Mouse (Mus musculus): Measurements from ENCODE around the gene Cyp46a1. TPM values are rescaled to one million over a fixed set of nuclear protein-coding genes. Genes with fewer than 3 reads are reported as not detected.

The Cyp46a1 gene
- polyA plus RNA-seq, 1 experiment, result 465 TPM

- no peak overlapping the region for H3K4me3 ChIP-seq (ENCODE audit: insufficient read depth, low read length)
- no peak overlapping the region for H3K27ac ChIP-seq (ENCODE audit: insufficient read depth, low read length)
- H3K4me1 ChIP-seq (ENCODE audit: control insufficient read depth, insufficient read depth, low read length), result no peaks in the 10 kb centered on the region
- 0 out of 2 replicates have a peak, but pooled peaks have one; percentile 20 for TF ChIP-seq CTCF (IDR thresholded peaks at IDR 0.05; ENCODE audit: extremely low read depth, insufficient read depth, low read length)
- TF ChIP-seq POLR2A (IDR thresholded peaks at IDR 0.05; ENCODE audit: extremely low read depth, insufficient read depth, low read length), result no peak
These were observed 37.1 kb upstream of the Cyp46a1 start for GRCm38 (mm10) chr12:108297033-108297432.

GRCm38 (mm10) chr12:108301006-108301405, 33.2 kb upstream of the Cyp46a1 start:
- Histone ChIP-seq H3K27ac (ENCODE audit: insufficient read depth, low read length) (no peak overlapping the region), H3K4me1 (ENCODE audit: control insufficient read depth, insufficient read depth, low read length) (no peaks in the 10 kb centered on the region), H3K4me3 (ENCODE audit: insufficient read depth, low read length) (no peak overlapping the region)
- TF ChIP-seq POLR2A (IDR thresholded peaks at IDR 0.05; ENCODE audit: extremely low read depth, insufficient read depth, low read length) (no peak), CTCF (IDR thresholded peaks at IDR 0.05; ENCODE audit: extremely low read depth, insufficient read depth, low read length) (no peak)

- H3K4me1 ChIP-seq (ENCODE audit: control insufficient read depth, insufficient read depth, low read length), result no peaks in the 10 kb centered on the region
- H3K4me3 ChIP-seq (ENCODE audit: insufficient read depth, low read length), result no peak overlapping the region
- TF ChIP-seq CTCF (IDR thresholded peaks at IDR 0.05; ENCODE audit: extremely low read depth, insufficient read depth, low read length), result no peak
- TF ChIP-seq POLR2A (IDR thresholded peaks at IDR 0.05; ENCODE audit: extremely low read depth, insufficient read depth, low read length), result no peak
- no peak overlapping the region for H3K27ac ChIP-seq (ENCODE audit: insufficient read depth, low read length)
These were observed 30.3 kb upstream of the Cyp46a1 start for GRCm38 (mm10) chr12:108303778-108304365.

DNA sequence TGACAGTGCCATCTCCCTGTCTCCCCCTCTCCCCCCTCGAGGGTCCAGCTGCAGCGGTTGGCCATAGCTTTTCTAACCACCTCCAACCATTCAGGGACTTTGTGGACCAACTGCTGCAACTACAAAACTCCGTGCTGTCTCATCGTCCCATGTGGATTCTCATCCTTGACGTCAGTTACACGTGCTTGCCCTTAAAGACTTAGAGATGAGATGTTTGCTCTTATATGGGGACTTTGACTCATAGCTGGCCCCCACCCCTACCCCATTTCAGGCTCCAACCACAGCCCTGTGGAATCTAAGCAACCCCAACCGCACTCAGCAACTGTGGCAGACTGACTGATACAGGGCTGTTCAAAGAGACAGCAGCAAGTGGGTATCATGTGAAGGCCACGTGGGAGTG, 29.0 kb upstream of the Cyp46a1 start:
- TF ChIP-seq POLR2A (IDR thresholded peaks at IDR 0.05; ENCODE audit: extremely low read depth, insufficient read depth, low read length), result no peak
- no peak for TF ChIP-seq CTCF (IDR thresholded peaks at IDR 0.05; ENCODE audit: extremely low read depth, insufficient read depth, low read length)
- Histone ChIP-seq H3K4me3 (ENCODE audit: insufficient read depth, low read length) (no peak overlapping the region), H3K4me1 (ENCODE audit: control insufficient read depth, insufficient read depth, low read length) (no peaks in the 10 kb centered on the region), H3K27ac (ENCODE audit: insufficient read depth, low read length) (no peak overlapping the region)

DNA sequence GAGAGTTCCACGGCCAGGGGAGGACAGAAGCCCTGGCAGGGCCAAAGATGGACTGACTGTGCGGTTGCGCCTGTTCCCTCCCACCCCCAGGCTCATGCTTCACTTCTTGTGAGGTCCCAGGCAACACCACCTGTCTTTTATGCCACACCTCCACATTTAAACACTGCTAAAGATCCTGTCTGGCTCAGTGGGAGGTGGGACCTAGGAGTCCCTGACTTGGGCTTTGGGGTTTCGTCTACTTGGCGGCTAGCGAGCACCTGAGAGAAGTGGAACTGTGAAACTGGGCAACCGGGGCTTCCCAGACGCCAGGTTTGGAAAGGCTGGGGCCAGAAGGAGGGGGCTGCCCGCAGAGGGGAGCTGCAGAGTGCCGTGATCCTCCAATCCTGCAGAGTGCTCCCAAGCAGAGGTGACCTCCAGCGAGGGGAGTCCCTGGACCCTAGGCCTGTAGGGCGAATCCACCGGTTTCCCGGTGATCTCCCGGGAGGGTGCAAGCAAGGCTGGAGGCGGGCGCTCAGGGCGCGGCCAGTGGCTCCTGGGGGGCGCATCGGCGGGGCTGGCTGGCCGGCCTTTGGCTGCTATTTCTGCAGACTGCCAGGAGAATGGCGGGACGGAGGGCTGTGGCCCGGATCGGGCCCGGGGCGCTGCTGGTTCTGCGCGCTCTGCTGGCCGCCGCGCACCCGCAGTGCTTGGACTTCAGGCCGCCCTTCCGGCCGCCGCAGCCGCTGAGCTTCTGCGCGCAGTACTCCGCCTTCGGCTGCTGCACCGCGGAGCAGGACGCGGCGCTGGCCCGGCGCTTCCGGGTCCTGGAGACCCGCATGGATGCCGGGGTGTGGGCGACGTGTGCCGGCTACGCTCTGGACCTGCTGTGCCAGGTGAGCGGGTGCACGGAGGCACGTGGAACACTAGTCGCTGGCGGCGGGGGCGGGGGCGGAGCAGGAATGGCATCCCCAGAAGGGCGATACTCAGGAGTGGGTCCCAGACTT, 28.1 kb upstream of the Cyp46a1 start, which contains the start of gene Hhipl1:
Gene Hhipl1 (plus strand): TSS at position 459 of the 983 bp plus-strand sequence.
- H3K4me3 ChIP-seq (ENCODE audit: insufficient read depth, low read length), result peak within 1 kb of the TSS; percentile 28
- TF ChIP-seq POLR2A (IDR thresholded peaks at IDR 0.05; ENCODE audit: extremely low read depth, insufficient read depth, low read length) (no peak), CTCF (IDR thresholded peaks at IDR 0.05; ENCODE audit: extremely low read depth, insufficient read depth, low read length) (no peak)
- no peak within 1 kb of the TSS for H3K27ac ChIP-seq (ENCODE audit: insufficient read depth, low read length)
- H3K4me1 ChIP-seq (ENCODE audit: control insufficient read depth, insufficient read depth, low read length), result no peaks in the 10 kb centered on the region

DNA sequence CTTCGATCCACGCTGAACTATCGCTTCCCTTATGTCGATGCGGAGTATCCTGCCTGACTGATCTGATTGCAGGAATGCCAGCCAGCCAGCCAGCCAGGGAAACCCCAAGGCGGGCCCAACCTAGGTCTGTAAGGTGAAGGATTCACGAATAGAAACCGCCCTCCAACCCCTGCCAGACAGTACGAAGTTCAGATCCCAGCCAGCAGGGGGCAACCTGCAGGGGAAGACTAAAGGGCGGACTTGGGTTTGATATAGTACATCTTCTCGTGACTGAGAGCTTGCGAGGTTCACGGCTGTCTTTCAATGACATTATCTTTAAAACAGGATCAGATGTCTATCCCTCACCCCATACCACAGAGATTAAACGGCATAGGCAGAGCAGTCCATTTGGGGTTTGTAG, 26.6 kb upstream of the Cyp46a1 start:
- Histone ChIP-seq H3K4me1 (ENCODE audit: control insufficient read depth, insufficient read depth, low read length) (no peaks in the 10 kb centered on the region), H3K4me3 (ENCODE audit: insufficient read depth, low read length) (no peak overlapping the region), H3K27ac (ENCODE audit: insufficient read depth, low read length) (no peak overlapping the region)
- TF ChIP-seq CTCF (IDR thresholded peaks at IDR 0.05; ENCODE audit: extremely low read depth, insufficient read depth, low read length) (peak; percentile 63), POLR2A (IDR thresholded peaks at IDR 0.05; ENCODE audit: extremely low read depth, insufficient read depth, low read length) (no peak)

DNA sequence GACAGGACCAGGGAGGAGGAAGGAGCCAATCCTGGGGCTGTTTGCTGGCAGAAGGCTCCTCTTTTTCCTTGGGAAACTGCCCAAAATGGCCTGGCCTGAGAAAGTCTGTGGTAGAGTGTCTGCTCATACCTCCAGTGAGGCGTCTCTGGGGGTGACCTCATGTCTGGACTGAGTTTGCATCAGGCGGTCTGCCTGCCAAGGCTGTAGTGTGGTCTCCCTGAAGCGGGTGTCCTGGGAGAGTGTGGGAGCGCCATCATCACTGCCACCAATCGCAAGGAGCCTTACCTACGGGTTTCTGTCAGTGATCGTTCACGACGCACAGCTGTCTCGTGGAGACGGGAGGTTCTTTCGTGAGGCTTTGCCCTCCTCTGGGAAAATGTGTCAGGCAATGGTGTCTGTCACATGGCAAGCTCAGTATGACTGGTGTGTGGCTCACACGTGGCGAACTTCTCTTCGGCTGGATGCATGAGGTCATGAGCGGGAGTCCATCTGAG, 25.8 kb upstream of the Cyp46a1 start:
- H3K27ac ChIP-seq (ENCODE audit: insufficient read depth, low read length), result no peak overlapping the region
- no peaks in the 10 kb centered on the region for H3K4me1 ChIP-seq (ENCODE audit: control insufficient read depth, insufficient read depth, low read length)
- TF ChIP-seq CTCF (IDR thresholded peaks at IDR 0.05; ENCODE audit: extremely low read depth, insufficient read depth, low read length) (no peak), POLR2A (IDR thresholded peaks at IDR 0.05; ENCODE audit: extremely low read depth, insufficient read depth, low read length) (no peak)
- no peak overlapping the region for H3K4me3 ChIP-seq (ENCODE audit: insufficient read depth, low read length)

DNA sequence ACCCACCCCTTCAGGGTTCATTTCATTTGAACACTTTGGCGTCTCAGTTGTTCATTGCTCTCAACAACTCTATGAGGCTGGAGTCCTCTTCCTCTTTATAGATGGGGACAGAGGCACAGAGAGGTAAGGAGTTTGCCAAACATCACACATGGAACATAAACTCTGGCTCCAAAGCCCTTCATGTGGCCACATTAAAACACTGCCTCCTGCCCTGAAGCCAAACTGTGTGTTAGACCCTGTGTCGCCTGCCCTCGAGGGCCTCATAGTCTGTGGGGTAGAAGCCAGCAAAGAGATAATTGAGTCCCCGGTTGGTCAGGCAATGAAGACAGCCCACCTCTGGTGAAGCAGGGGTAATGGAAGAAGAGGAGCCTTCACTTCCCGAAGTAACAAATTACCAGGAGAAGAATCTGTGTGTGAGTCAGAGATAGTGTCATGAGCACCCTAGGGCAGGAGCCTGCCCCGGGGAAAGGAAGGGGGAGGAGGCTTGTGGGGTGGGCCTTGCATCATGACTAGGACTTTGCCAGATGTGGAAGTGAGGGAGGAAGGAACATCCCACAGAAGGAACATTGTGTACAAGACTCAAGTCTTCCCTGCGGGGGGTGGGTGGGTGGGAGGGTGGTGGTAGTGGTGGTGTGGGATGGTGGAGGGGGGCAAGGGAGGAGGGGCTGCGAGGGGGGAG, 24.9 kb upstream of the Cyp46a1 start:
- H3K27ac ChIP-seq (ENCODE audit: insufficient read depth, low read length), result no peak overlapping the region
- TF ChIP-seq CTCF (IDR thresholded peaks at IDR 0.05; ENCODE audit: extremely low read depth, insufficient read depth, low read length) (no peak), POLR2A (IDR thresholded peaks at IDR 0.05; ENCODE audit: extremely low read depth, insufficient read depth, low read length) (no peak)
- H3K4me3 ChIP-seq (ENCODE audit: insufficient read depth, low read length), result no peak overlapping the region
- no peaks in the 10 kb centered on the region for H3K4me1 ChIP-seq (ENCODE audit: control insufficient read depth, insufficient read depth, low read length)

DNA sequence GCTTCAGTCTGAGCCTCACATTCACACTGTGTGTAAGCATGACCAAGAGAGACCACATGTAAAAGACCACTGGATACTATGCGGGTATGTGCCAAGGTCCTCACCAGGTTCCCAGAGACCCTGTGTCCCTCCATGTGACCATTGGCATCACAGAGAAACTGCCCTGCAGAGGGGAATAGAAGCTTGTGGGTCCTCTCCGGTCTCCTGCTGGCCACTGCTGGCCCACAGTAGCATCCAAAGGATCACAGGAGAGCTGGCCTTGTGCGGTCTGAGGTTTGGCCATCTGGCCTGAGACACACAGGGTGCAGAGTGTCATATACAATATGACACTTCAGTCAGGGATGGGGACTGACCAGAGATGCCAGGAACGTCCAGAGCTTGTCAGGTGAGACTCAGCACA, 24.1 kb upstream of the Cyp46a1 start:
- Histone ChIP-seq H3K4me1 (ENCODE audit: control insufficient read depth, insufficient read depth, low read length) (no peaks in the 10 kb centered on the region), H3K27ac (ENCODE audit: insufficient read depth, low read length) (no peak overlapping the region), H3K4me3 (ENCODE audit: insufficient read depth, low read length) (no peak overlapping the region)
- TF ChIP-seq POLR2A (IDR thresholded peaks at IDR 0.05; ENCODE audit: extremely low read depth, insufficient read depth, low read length) (no peak), CTCF (IDR thresholded peaks at IDR 0.05; ENCODE audit: extremely low read depth, insufficient read depth, low read length) (no peak)

All from cortical plate, adult 2 months (tissue).